Mouse (Mus musculus): ENCODE data around the gene Ctrb1. TPM values are rescaled to one million over a fixed set of nuclear protein-coding genes. Genes with fewer than 3 reads are reported as not detected.

Ctrb1 gene
- polyA plus RNA-seq, 1 experiment from 2014 or later: not detected

DNA sequence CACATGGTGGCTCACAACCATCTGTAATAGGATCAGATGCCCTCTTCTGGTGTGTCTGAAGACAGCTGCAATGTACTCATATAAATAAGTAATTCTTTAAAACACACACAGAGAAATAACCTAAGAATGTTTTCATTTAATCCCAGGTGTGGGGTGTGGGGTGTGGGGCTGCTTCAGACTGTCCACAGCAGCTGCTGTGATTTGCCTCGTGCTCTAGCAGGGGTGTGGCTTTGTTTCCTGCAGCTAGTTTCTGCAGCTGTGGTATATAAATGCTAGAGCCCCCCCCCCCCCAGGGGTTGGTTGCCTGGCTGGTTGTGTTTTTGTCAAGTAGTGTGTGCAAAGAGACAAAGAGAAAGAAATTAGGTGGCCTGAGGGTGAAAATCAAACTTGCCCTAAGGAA lies 8.2 kb upstream of the Ctrb1 start:
- Histone ChIP-seq H3K4me1 (peaks cover 16% of the 10 kb centered on the region), H3K27me3 (ENCODE audit: insufficient read depth, poor library complexity, severe bottlenecking) (no peaks in the 10 kb centered on the region), H3K36me3 (no peaks in the 10 kb centered on the region), H3K27ac (no peak overlapping the region), H3K9me3 (0 out of 2 replicates have a peak, but pooled peaks cover 4% of the 10 kb centered on the region), H3K4me3 (no peak overlapping the region)
- DNase-seq (ENCODE audit: low spot score): no peak
- 46% methylated on average over 1 of the region's 1 CpGs for WGBS

DNA sequence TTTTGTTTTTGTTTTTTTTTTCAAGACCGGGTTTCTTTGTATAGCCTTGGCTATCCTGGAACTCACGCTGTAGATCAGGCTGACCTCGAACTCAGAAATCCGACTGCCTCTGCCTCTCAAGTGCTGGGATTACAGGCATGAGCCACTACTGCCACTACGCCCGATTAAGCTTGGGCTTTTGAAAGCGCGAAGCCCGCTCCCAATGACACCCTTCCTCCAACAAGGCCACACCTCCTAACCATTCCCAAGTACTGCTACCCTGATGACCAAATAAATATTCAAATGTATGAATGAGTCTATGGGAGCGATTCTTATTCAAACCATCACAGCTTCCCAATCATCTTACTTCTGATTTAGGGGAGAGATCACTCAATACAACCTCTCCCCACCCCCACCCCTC lies 6.8 kb upstream of the Ctrb1 start:
- H3K9me3 ChIP-seq: 0 out of 2 replicates have a peak, but pooled peaks cover 4% of the 10 kb centered on the region
- H3K36me3 ChIP-seq: no peaks in the 10 kb centered on the region
- DNase-seq (ENCODE audit: low spot score): no peak
- 67% methylated on average over 10 of the region's 10 CpGs for WGBS
- no peaks in the 10 kb centered on the region for H3K27me3 ChIP-seq (ENCODE audit: insufficient read depth, poor library complexity, severe bottlenecking)
- H3K4me1 ChIP-seq: peaks cover 23% of the 10 kb centered on the region
- no peak overlapping the region for H3K27ac ChIP-seq
- no peak overlapping the region for H3K4me3 ChIP-seq

DNA sequence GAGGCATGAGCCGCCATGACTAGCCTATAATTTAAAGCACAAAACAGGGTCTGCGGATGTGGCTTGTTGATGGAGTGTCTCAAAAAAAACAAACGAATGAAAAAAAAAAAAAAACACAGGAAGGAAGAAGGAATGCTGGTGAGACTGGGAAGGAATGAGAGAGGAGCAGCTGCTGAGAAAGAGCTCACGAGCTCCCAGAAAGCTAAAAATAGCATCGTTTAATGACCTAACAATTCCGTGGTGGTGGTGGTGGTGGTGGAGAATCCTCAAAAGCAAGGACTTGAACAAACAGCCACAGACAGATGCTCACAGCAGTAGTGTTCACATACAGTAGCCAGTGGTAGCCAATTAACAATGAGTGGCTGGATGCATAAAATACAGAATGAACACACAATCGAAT lies 4.6 kb upstream of the Ctrb1 start:
- Histone ChIP-seq H3K36me3 (no peaks in the 10 kb centered on the region), H3K4me3 (no peak overlapping the region), H3K27me3 (ENCODE audit: insufficient read depth, poor library complexity, severe bottlenecking) (no peaks in the 10 kb centered on the region), H3K27ac (no peak overlapping the region), H3K4me1 (peaks cover 16% of the 10 kb centered on the region), H3K9me3 (0 out of 2 replicates have a peak, but pooled peaks cover 4% of the 10 kb centered on the region)
- DNase-seq (ENCODE audit: low spot score): no peak
- WGBS: 43% methylated on average over 7 of the region's 7 CpGs

DNA sequence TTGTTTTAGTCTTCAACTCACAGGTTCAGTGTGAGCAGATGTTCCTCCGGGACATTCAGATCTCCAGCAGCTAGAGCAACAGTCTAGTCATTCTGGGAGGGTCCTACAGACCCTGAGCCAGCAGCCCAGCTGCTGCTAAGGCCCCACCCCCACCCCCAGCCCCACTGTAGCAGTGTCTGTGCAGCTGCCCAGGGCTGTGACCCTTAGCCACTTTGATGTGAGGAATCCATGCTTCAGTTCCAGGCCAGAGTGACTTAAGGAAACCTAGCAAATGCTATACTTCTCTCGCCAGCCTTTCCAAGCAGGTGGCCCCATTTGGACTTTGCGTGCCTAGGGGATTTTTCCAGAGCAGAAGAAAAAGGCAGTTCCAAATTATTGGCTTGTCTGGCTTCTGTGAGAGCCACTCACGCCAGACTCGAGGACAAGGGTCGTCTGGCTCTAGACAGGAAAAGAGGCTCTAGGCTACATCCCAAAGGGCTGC lies 2.5 kb upstream of the Ctrb1 start:
- DNase-seq (ENCODE audit: low spot score): no peak

DNA sequence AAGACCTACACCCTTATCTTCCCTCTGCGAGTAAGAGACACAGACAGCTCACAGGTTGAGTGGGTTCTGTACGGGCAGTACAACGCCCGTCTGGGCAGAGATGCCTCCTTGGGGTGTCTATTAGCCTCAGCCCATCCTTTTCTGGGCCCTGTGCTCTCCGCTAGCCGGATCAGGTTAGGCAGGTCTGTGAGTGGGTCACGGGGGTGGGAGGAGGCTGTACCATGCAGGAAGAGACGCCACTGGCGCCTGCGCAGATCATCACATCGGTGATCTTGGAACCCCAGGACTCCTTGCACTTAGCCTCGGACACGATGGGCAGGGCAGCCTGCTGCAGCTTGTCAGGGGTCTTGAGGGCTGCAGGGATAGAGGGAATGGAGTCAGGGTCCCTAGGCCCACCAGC lies 3.9 kb downstream of the Ctrb1 start:
- Histone ChIP-seq H3K4me3 (no peak overlapping the region), H3K27me3 (ENCODE audit: insufficient read depth, poor library complexity, severe bottlenecking) (no peaks in the 10 kb centered on the region), H3K9me3 (no peaks in the 10 kb centered on the region), H3K36me3 (no peaks in the 10 kb centered on the region), H3K4me1 (no peaks in the 10 kb centered on the region), H3K27ac (no peak overlapping the region)
- no peak for DNase-seq (ENCODE audit: low spot score)
- WGBS: 80% methylated on average over 13 of the region's 13 CpGs

More for the DNA sequence above, 2.5 kb upstream of the Ctrb1 start:
- 51% methylated on average over 6 of the region's 6 CpGs for WGBS
- Histone ChIP-seq H3K4me3 (no peak overlapping the region), H3K9me3 (0 out of 2 replicates have a peak, but pooled peaks cover 4% of the 10 kb centered on the region), H3K4me1 (peaks cover 16% of the 10 kb centered on the region), H3K27ac (peak overlapping the region; percentile 36; the same call in 1 of the 2 replicates), H3K36me3 (no peaks in the 10 kb centered on the region), H3K27me3 (ENCODE audit: insufficient read depth, poor library complexity, severe bottlenecking) (no peaks in the 10 kb centered on the region)

DNA sequence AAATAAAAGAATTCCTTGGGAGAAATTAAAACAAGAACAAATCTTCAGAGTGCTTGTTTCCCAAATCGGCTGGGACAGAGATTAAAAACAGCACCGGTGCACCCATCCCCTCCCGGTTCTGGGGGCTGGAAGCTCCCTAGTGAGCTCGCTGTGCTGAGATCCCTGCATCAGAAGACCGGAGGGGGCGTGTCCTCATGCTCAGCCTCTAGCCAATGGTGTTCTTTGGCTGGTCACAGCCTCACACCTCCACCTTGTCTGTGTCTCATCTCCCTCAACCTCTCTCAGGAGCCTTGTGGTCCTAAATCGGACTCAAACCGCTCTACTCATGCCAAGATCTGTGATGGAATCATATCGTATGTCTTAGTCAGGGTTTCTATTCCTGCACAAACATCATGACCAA lies 8.3 kb downstream of the Ctrb1 start:
- no peaks in the 10 kb centered on the region for H3K36me3 ChIP-seq
- no peak overlapping the region for H3K27ac ChIP-seq
- H3K9me3 ChIP-seq: no peaks in the 10 kb centered on the region
- DNase-seq (ENCODE audit: low spot score): no peak
- peaks cover 3% of the 10 kb centered on the region; the same call in 1 of the 2 replicates for H3K4me1 ChIP-seq
- H3K4me3 ChIP-seq: no peak overlapping the region
- no peaks in the 10 kb centered on the region; the same call in 1 of the 2 replicates for H3K27me3 ChIP-seq (ENCODE audit: insufficient read depth, poor library complexity, severe bottlenecking)
- 23% methylated on average over 9 of the region's 9 CpGs for WGBS

DNA sequence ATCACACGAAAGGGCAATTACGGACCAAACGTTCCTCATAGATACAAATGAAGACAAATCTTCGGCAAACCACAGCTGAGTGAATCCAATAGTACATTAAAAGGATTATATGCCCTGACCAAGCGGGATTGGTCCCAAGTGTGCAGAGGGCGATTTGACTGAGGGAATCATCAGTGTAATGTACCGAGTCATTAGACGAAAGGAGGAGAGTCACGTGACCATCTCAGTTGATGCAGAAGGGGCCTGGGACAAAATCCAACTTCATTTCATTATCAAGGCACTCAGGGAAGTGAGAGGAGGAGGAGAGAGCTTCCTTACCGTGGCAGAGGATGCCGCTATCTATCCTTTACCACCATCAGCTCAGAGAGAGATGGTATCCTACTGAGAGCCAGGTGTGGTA lies 9.7 kb downstream of the Ctrb1 start:
- H3K4me1 ChIP-seq: peaks cover 3% of the 10 kb centered on the region; the same call in 1 of the 2 replicates
- no peak for DNase-seq (ENCODE audit: low spot score)
- H3K9me3 ChIP-seq: 0 out of 2 replicates have a peak, but pooled peaks cover 4% of the 10 kb centered on the region
- H3K27me3 ChIP-seq (ENCODE audit: insufficient read depth, poor library complexity, severe bottlenecking): no peaks in the 10 kb centered on the region; the same call in 1 of the 2 replicates
- 66% methylated on average over 11 of the region's 11 CpGs for WGBS
- H3K36me3 ChIP-seq: no peaks in the 10 kb centered on the region
- H3K4me3 ChIP-seq: no peak overlapping the region
- no peak overlapping the region for H3K27ac ChIP-seq

DNA sequence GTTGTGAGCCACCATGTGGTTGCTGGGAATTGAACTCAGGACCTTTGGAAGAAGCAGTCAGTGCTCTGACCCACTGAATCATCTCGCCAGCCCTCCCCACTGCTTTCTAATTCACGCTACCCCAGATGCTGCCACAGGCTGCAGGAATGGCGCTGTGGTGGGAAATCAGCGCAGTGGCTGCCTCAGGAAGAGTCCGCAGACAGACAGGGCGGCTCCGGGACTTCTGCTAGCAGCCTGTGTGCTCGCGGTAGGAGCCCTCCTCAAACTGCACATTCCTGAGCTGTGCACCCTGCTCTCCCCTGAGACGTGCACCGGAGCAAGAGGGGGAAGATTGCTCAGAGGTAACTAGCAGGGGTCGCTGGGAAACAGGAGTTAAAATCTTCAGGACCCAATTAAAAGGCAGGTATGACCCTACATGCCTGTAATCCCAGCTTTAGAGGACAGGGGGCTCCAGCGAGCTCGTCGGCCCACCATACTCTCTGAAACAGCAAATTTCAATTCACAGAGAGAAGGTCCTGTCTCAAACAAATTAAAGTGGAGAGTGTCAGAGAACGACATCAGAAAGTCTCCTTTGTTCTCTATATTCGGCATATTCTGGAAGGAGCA lies 10.3 kb downstream of the Ctrb1 start:
- peaks cover 3% of the 10 kb centered on the region; the same call in 1 of the 2 replicates for H3K4me1 ChIP-seq
- 0 out of 2 replicates have a peak, but pooled peaks cover 4% of the 10 kb centered on the region for H3K9me3 ChIP-seq
- DNase-seq (ENCODE audit: low spot score): no peak
- WGBS: 33% methylated on average over 17 of the region's 17 CpGs
- H3K27me3 ChIP-seq (ENCODE audit: insufficient read depth, poor library complexity, severe bottlenecking): no peaks in the 10 kb centered on the region; the same call in 1 of the 2 replicates
- H3K36me3 ChIP-seq: no peaks in the 10 kb centered on the region
- H3K27ac ChIP-seq: no peak overlapping the region
- H3K4me3 ChIP-seq: peak overlapping the region; percentile 40

DNA sequence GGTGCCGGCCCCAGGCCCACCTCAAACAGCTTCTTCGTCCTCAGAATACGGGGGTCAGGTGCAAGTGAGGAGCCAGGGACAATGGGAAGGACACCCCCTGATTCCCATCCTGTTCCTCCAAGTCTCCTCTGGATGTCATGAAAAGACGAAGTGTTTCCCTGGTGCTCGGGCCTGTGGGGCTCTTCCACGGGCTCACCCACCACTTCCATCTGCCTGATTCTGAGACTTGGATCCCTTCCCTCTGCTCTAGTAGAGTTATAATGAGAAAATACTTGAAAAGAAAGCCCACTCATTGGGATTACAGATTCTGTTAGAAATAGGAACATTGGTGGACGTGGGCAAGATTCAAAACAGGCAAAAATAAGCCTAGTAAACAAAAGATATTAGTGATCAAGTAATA lies 12.0 kb downstream of the Ctrb1 start:
- Histone ChIP-seq H3K4me3 (no peak overlapping the region), H3K9me3 (0 out of 2 replicates have a peak, but pooled peaks cover 4% of the 10 kb centered on the region), H3K27ac (no peak overlapping the region), H3K36me3 (no peaks in the 10 kb centered on the region), H3K27me3 (ENCODE audit: insufficient read depth, poor library complexity, severe bottlenecking) (no peaks in the 10 kb centered on the region; the same call in 1 of the 2 replicates), H3K4me1 (peaks cover 3% of the 10 kb centered on the region; the same call in 1 of the 2 replicates)
- 85% methylated on average over 7 of the region's 7 CpGs for WGBS
- no peak for DNase-seq (ENCODE audit: low spot score)

DNA sequence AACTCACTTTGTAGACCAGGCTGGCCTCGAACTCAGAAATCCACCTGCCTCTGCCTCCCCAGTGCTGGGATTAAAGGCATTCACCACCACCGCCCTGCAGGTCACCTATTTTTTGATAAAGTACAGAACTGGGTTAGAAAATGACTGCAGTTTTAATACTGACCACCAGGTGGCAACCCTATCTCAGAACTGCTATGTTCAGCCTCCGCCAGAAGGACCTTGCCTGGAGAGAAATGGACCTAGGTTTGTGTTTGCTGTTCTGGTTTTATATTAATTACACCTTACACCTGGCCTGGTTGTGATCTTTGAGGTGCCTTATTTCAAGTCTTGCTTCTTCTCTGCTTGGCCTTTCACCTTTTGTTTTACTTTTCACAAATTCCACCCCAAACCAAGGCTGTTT lies 12.7 kb downstream of the Ctrb1 start:
- no peak for DNase-seq (ENCODE audit: low spot score)
- H3K27ac ChIP-seq: no peak overlapping the region
- no peak overlapping the region for H3K4me3 ChIP-seq
- WGBS: 34% methylated on average over 3 of the region's 3 CpGs
- no peaks in the 10 kb centered on the region; the same call in 1 of the 2 replicates for H3K27me3 ChIP-seq (ENCODE audit: insufficient read depth, poor library complexity, severe bottlenecking)
- 0 out of 2 replicates have a peak, but pooled peaks cover 4% of the 10 kb centered on the region for H3K9me3 ChIP-seq
- peaks cover 3% of the 10 kb centered on the region; the same call in 1 of the 2 replicates for H3K4me1 ChIP-seq
- H3K36me3 ChIP-seq: no peaks in the 10 kb centered on the region

DNA sequence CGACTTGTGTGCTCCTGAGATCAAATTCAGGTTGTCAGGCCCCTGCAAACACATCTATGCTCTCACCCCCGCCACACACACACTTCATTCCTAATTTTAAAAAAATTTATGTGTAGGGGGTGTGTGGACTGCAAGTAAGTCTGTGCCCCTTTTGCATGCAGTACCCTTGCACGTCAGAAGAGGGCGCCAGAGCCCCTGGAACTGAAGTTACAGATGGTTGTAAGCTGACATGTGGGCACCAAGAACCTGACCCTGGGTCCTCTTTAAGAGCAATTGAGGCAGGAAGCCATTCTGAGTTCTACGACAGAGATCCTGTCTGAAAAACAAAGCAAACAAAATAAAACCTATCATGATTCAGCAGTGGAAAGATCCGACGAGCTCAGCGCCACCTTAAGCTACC lies 14.6 kb downstream of the Ctrb1 start:
- H3K36me3 ChIP-seq: peaks cover 6% of the 10 kb centered on the region
- DNase-seq (ENCODE audit: low spot score): no peak
- WGBS: 73% methylated on average over 8 of the region's 8 CpGs
- no peak overlapping the region for H3K4me3 ChIP-seq
- peaks cover 3% of the 10 kb centered on the region; the same call in 1 of the 2 replicates for H3K4me1 ChIP-seq
- H3K27me3 ChIP-seq (ENCODE audit: insufficient read depth, poor library complexity, severe bottlenecking): no peaks in the 10 kb centered on the region; the same call in 1 of the 2 replicates
- H3K27ac ChIP-seq: no peak overlapping the region
- H3K9me3 ChIP-seq: 0 out of 2 replicates have a peak, but pooled peaks cover 4% of the 10 kb centered on the region

DNA sequence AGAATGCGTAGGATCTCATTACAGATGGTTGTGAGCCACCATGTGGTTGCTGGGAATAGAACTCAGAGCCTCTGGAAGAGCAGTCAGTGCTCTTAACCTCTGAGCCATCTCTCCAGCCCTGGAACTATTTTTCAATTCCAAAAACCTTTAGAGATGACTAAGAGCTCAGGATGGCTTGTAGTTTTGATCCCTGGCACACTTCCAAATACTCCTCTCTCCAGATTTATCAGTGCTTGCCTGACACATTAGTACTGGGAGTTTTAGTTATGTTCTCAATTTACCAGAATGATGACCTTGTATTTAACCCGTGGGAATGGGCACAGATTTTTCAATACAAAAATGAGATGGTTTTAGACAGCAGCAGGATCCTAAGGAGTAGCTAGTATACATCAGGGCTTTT lies 24.1 kb downstream of the Ctrb1 start:
- H3K4me1 ChIP-seq: no peaks in the 10 kb centered on the region
- H3K4me3 ChIP-seq: no peak overlapping the region
- H3K27ac ChIP-seq: no peak overlapping the region
- H3K36me3 ChIP-seq: peaks cover 53% of the 10 kb centered on the region
- WGBS: 80% methylated on average over 2 of the region's 2 CpGs
- no peak for DNase-seq (ENCODE audit: low spot score)
- 0 out of 2 replicates have a peak, but pooled peaks cover 3% of the 10 kb centered on the region for H3K9me3 ChIP-seq
- H3K27me3 ChIP-seq (ENCODE audit: insufficient read depth, poor library complexity, severe bottlenecking): no peaks in the 10 kb centered on the region

DNA sequence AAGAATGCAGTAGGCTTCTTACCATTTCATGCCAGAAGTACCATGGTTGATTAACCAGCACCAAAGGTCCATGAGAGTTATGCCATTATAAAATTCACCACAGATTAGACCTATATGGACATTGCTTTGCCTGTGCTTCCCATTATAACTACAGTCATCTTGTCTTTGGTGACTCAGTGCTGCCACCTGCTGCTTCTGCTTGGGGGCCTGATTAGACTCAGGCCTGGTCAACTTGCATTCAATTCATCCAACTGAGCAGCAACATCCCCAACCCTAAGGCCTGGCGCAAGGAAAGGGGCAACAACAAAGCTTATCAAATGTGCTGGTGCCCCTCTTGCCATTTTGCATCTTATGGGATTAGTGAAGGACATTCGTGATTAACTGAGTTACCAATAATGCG lies 28.3 kb downstream of the Ctrb1 start:
- Histone ChIP-seq H3K9me3 (no peaks in the 10 kb centered on the region), H3K4me1 (peaks cover 12% of the 10 kb centered on the region), H3K27me3 (ENCODE audit: insufficient read depth, poor library complexity, severe bottlenecking) (no peaks in the 10 kb centered on the region), H3K36me3 (peaks cover 32% of the 10 kb centered on the region), H3K27ac (no peak overlapping the region), H3K4me3 (no peak overlapping the region)
- no peak for DNase-seq (ENCODE audit: low spot score)
- 87% methylated on average over 3 of the region's 3 CpGs for WGBS
